Mouse (Mus musculus) gastrocnemius, postnatal 36 days (tissue): ENCODE measurements around the gene Gstp1. TPM values are rescaled to one million over a fixed set of nuclear protein-coding genes. Genes with fewer than 3 reads are reported as not detected.

Source experiments
- total RNA-seq, 2 experiments: library from RNA; stranded (reverse); gene quantifications; 2 replicates each; pipeline ENCODE4 v1.2.3; 2021

The Gstp1 gene
- total RNA-seq, 2 experiments from 2014 or later = 344 to 368 TPM

Other genes with a start within 250 kb of the Gstp1 start
- gene Chka, start 186.2 kb downstream of the Gstp1 start, total RNA-seq = 1 to 10 TPM; 1.4 to 2.4 TPM
- gene Tcirg1, start 130.9 kb downstream of the Gstp1 start, total RNA-seq = 1 to 10 TPM; 4.8 to 5.9 TPM
- 100 to 1,000 TPM; 242 to 273 TPM for gene Ndufs8, start 125.2 kb downstream of the Gstp1 start, total RNA-seq
- gene Aldh3b1, start 108.2 kb downstream of the Gstp1 start, total RNA-seq = 1 to 10 TPM in 1 of 2 experiments, under 1 TPM in 1; 0.92 to 1.6 TPM
- 1 to 10 TPM; 5.1 to 7.7 TPM for gene Unc93b1, start 102.8 kb downstream of the Gstp1 start, total RNA-seq
- gene Aldh3b3, start 79.3 kb downstream of the Gstp1 start, total RNA-seq = not detected
- under 1 TPM; 0.20 to 0.23 TPM for gene Aldh3b2, start 65.7 kb downstream of the Gstp1 start, total RNA-seq
- gene Acy3, start 51.4 kb downstream of the Gstp1 start, total RNA-seq = 1 to 10 TPM; 2.0 to 3.2 TPM
- gene Tbx10, start 45.2 kb downstream of the Gstp1 start, total RNA-seq = not detected
- gene Nudt8, start 37.4 kb downstream of the Gstp1 start, total RNA-seq = 10 to 100 TPM; 22.5 to 23.0 TPM
- under 1 TPM; 0.13 to 0.20 TPM for gene Gm49405, start 37.4 kb downstream of the Gstp1 start, total RNA-seq
- gene Doc2g, start 34.7 kb downstream of the Gstp1 start, total RNA-seq = under 1 TPM; 0.79 to 0.82 TPM
- gene Ndufv1, start 25.2 kb downstream of the Gstp1 start, total RNA-seq = 100 to 1,000 TPM; 417 to 445 TPM
- gene Gstp2, start 8.0 kb upstream of the Gstp1 start, total RNA-seq = 100 to 1,000 TPM; 148 to 162 TPM
- gene Gstp3, start 21.6 kb upstream of the Gstp1 start, total RNA-seq = not detected
- not detected for gene Cabp2, start 43.6 kb upstream of the Gstp1 start, total RNA-seq
- gene Cdk2ap2, start 59.2 kb upstream of the Gstp1 start, total RNA-seq = 10 to 100 TPM; 20.0 to 22.3 TPM
- gene Pitpnm1, start 62.0 kb upstream of the Gstp1 start, total RNA-seq = 1 to 10 TPM; 3.8 to 4.0 TPM
- gene Aip, start 87.9 kb upstream of the Gstp1 start, total RNA-seq = 10 to 100 TPM; 58.2 to 68.0 TPM
- gene Gpr152, start 101.8 kb upstream of the Gstp1 start, total RNA-seq = not detected
- not detected for gene Cabp4, start 106.0 kb upstream of the Gstp1 start, total RNA-seq
- 10 to 100 TPM; 13.9 to 15.3 TPM for gene Coro1b, start 110.6 kb upstream of the Gstp1 start, total RNA-seq
- gene Ptprcap, start 115.6 kb upstream of the Gstp1 start, total RNA-seq = 1 to 10 TPM in 1 of 2 experiments, under 1 TPM in 1; 0.86 to 1.8 TPM
- 10 to 100 TPM; 25.2 to 26.8 TPM for gene Rps6kb2, start 125.4 kb upstream of the Gstp1 start, total RNA-seq
- gene Carns1, start 137.5 kb upstream of the Gstp1 start, total RNA-seq = 10 to 100 TPM; 26.0 to 26.2 TPM
- gene Tbc1d10c, start 153.3 kb upstream of the Gstp1 start, total RNA-seq = 1 to 10 TPM; 4.7 to 5.6 TPM
- gene Ppp1ca, start 154.1 kb upstream of the Gstp1 start, total RNA-seq = 100 to 1,000 TPM; 196 to 211 TPM
- gene Rad9a, start 163.7 kb upstream of the Gstp1 start, total RNA-seq = 1 to 10 TPM; 2.3 to 2.9 TPM
- gene Clcf1, start 176.3 kb upstream of the Gstp1 start, total RNA-seq = under 1 TPM; 0.52 to 0.61 TPM
- gene AC109138.7, start 176.4 kb upstream of the Gstp1 start, total RNA-seq = not detected
- gene Pold4, start 193.9 kb upstream of the Gstp1 start, total RNA-seq = 10 to 100 TPM; 16.0 to 21.1 TPM
- 1 to 10 TPM; 2.4 to 3.0 TPM for gene Ssh3, start 231.2 kb upstream of the Gstp1 start, total RNA-seq
- gene Ankrd13d, start 245.2 kb upstream of the Gstp1 start, total RNA-seq = under 1 TPM; 0.23 to 0.27 TPM